Mouse (Mus musculus) brain, embryonic 14.5 days (tissue): Measurements from ENCODE around the gene Msantd3.

Experiments used
- CTCF ChIP-seq: fragments of 200-500 bp; IDR thresholded peaks from 2 replicates; pipeline ENCODE4 v1.5.1; 2012; ENCODE audit warnings: inconsistent platforms, mild to moderate bottlenecking, moderate library complexity, borderline replicate concordance; ENCODE audit not compliant: insufficient read depth, insufficient read length; ENCODE audit errors: extremely low read depth
- POLR2A ChIP-seq: fragments of 200-500 bp; IDR thresholded peaks from 2 replicates; pipeline ENCODE4 v1.6.1; 2012; ENCODE audit warnings: mild to moderate bottlenecking, inconsistent platforms, borderline replicate concordance; ENCODE audit not compliant: poor library complexity, insufficient read depth, insufficient read length, severe bottlenecking; ENCODE audit errors: extremely low read depth

GRCm38 (mm10) chr4:48544141-48544540 lies 4.4 kb downstream of the Msantd3 start:
- TF ChIP-seq CTCF (no peak), POLR2A (no peak)
